Mouse (Mus musculus) kidney, postnatal 14 days (tissue): ENCODE measurements around the gene BC061212.
"Not testable (repeated sequence)": the region's sequence is repeated elsewhere in the genome, so short reads cannot be mapped to it uniquely, and the experiment has no call there.

Experiments
- DNase-seq: peaks from one replicate; pipeline ENCODE4 v3.0.0; 2022; ENCODE audit warnings: mixed read lengths

BC061212 gene

GRCm38 (mm10) chr5:94070445-94070844 is at the start of gene BC061212:
TSS of gene BC061212 (minus strand) at chr5:94070545.
- DNase-seq, result not testable (repeated sequence)

DNA sequence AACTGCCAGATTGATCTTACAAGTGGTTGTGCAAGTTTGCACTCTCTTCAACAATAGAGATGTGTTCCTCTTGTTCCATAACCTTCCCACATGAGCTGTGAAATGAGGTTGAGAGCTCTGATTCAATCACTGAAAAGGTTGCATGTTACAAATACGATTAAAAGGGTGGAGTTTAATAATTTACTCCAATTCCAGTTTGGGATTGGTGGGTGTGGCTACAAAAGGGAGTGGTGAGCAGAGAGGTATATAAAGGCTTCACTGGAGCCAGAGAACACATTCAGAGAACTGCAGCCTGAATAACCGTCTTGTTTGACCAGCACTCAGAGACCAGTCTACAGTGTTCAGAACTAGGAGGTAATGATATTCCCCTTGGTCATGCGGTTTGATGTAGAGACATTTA is 5.7 kb upstream of the BC061212 start, which contains the start of gene Gm6351:
Gm6351 (plus strand) TSS at position 301 of the 400 bp plus-strand sequence.
- not testable (repeated sequence) for DNase-seq
